Mouse (Mus musculus) large intestine, adult 2 months (tissue): ENCODE data around the gene Ankrd35. TPM values are rescaled to one million over a fixed set of nuclear protein-coding genes. Genes with fewer than 3 reads are reported as not detected.

Experiments
- DNase-seq: peaks from one replicate; pipeline ENCODE4 v3.0.0-alpha.2; 2012; ENCODE audit warnings: low read depth, low spot score
- WGBS: fragments of 180-500 bp; shearing (Covaris S2); methylation state at CpG from one replicate; pipeline ENCODE4 v1.1.7; 2018; 5-methylcytosine and 5-hydroxymethylcytosine counted together
- polyA plus RNA-seq: library from polyadenylated mRNA; depleted of rRNA; stranded (reverse); fragments of >200 nt; gene quantifications from 2 replicates; pipeline ENCODE4 v1.2.3, GENCODE M21; 2012

The Ankrd35 gene
- polyA plus RNA-seq, 1 experiment: 0.43 TPM

DNA sequence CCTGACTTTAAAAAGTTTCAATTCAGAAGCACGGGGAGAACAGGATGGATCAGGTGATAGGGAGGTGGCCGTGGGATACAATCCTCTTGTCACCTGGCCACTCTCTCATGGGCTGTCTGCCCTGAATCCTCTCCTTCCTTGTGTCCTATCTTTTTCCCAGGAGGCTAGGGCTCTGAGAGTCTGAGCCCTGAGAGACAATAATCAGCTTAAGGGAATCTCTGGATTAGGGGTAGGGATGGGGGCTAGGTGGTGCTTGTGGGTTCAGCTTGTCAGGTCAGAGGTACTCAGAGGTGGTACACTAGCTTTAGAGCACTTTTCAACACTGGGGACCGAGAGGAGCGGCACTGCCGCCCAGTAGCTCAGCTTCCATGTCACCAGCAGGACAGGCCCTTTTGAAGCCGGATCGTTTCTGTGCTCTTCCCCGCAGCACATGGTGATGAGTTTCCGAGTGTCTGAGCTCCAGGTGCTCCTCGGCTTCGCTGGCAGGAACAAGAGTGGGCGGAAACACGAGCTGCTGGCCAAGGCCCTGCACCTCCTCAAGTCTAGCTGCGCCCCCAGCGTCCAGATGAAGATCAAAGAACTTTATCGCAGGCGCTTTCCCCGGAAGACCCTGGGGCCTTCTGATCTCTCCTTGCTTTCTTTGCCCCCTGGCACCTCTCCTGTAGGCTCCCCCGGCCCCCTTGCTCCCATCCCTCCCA is 29.2 kb downstream of the Ankrd35 start:
- whole genome bisulfite sequencing: 84% methylated on average over 19 of the region's 19 CpGs
- no peak for DNase-seq

DNA sequence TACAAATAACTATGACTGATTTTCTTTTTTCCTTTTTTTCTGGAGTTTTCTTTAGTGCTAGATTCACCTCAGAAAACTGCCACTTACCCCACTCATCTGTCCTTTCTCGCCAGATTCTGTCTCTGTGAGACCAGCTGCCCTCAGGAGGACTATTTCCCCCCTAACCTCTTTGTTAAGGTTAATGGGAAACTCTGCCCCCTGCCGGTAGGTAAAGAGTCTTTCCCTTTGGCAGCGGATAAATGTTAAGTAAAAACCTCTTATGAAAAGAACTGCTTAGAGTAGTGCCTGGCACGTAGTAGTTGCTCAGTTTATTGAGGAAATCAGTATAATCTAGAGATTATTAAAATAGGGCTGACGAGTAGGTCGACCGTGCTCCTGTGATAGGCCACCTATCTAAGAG is 30.4 kb downstream of the Ankrd35 start:
- 50% methylated on average over 7 of the region's 7 CpGs for WGBS
- DNase-seq: no peak

DNA sequence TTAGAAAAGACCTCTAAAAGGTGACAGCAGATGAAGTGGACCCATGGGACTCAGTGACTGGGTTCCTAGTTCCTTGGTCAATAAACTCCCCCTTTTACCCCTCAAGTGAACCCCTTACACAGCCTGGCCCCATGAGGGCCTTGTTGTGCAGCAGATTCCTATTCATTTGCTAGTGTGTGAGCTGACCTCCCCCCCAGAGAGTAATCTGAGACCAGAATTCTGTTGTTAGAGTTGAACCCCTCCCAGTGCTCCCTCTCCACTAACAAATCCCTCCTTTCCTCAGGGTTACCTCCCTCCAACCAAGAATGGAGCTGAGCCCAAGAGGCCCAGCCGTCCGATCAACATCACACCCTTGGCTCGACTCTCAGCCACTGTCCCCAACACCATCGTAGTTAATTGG is 31.1 kb downstream of the Ankrd35 start:
- WGBS: 83% methylated on average over 4 of the region's 4 CpGs
- no peak for DNase-seq

- DNase-seq: no peak
- WGBS: 74% methylated on average over 11 of the region's 11 CpGs
Observed at GRCm38 (mm10) chr3:96704778-96705177, 34.8 kb downstream of the Ankrd35 start.

DNA sequence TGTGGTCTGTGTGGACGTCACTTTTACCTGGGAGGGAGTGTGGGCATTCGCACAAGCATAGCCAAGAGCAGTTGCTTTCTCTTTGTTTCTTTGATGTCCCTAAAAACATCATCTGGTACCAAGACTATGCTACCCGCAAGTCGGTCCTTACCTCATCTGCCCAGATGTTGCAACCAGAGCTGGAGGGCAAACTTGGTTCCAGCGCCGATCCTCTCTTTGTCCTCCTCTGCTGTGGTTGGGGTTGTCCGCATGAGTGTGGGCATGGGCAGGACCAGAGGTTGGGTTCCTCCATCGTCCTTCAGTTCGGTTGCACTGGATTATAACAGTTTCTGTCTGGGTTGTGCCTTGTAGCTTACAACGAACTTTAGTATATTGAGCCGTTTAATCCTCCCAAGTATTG is 36.3 kb downstream of the Ankrd35 start:
- 92% methylated on average over 11 of the region's 11 CpGs for WGBS

DNA sequence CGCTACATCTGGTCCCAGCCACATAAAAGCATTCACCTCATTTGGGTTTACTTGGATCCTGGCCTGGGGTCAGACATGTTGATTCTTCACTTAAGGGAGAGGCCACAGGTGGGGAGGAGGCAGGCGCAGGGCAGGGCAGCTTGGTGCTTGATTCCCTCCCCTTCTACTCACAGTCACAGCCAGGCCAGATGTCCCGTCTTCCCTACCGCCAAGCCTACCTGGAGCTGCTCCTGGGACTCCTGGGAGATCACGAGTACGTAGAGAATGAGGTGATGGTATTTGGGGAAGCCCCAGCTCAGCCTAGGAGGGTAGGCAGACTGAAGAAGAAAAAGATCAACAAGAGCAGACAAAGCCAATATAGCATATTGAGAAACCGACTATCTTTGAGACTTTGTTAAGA is 37.1 kb downstream of the Ankrd35 start:
- 44% methylated on average over 7 of the region's 7 CpGs for WGBS
- no peak for DNase-seq

More for the DNA sequence above, 36.3 kb downstream of the Ankrd35 start:
- no peak for DNase-seq

DNA sequence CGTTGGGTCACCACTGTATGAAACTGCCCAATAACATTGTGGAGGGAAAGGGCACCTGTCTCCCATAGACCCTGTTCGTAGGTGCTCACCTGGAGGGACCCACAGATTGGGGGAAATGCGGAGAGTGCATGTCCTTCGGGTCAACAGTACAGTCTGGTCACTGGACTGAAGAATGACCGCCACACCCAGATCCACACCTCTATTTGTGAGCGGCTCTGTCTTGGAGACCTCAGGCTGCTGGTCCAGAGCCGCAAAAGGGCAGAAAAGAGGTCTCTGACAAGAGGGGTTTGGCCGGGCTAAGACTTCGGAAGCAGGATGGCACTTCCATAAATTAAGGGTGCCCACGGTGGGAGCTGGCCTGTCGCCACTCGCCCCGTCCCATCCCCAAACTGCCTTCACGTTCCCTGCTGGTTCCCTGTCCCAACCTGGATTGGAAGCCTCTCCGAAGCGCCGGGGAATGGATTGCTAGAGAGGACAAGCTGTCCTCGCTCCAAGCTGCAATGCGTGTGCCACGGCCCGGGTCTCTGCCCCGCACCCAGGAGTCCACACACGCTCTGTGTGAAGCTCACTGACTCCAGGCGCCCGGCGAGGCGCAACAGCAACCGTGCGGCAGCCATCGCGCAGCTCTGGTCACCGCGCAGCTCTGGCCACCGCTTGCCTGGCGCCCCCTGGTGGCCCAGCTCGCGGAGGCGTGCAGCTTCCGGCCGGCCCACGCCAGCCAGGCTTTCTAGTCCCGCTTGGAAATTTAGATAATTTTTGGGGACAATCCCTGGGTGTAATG is 38.2 kb downstream of the Ankrd35 start, which contains the start of gene Nudt17:
TSS of gene Nudt17 (minus strand) at position 660 of the 781 bp plus-strand sequence.
- 2% methylated on average over 42 of the region's 42 CpGs for WGBS
- no peak for DNase-seq

DNA sequence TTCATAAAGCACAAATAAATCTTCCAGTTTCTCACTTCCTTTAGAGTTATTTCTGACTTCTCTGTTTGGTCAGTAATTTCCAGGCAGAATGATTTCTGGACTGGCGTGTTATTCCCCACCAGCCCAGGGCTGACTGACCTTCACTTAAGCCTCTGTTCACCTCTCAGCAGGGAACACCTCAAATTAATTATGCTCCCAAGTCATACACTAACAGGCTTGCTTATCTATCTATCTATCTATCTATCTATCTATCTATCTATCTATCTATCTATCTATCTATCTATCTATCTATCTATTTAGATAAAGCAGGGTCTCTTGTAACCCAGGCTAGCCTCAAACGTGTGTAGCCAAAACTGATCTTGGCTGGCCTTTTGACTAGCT is 38.7 kb downstream of the Ankrd35 start:
- DNase-seq: no peak

DNA sequence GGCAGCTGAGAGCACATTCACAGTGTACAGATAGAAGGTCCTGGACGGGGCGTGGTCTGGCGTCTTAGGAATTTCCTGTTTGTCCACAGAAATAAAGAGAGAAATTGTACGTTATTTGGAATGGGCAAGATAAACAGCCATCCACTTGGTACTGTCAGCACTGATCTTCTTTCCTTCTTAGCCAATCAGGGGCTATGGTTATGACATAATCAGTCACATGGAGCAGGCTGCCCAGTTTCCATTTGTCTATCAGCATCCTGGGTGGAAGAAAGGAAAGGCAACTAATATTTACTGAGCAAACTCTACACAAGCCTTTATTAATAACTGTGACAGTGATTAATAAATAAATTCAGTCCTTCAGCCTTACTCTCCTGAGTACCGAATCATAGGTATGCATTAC is 44.4 kb downstream of the Ankrd35 start:
- WGBS: 66% methylated on average over 5 of the region's 5 CpGs
- DNase-seq: no peak

More for the DNA sequence above, 38.7 kb downstream of the Ankrd35 start:
- WGBS: 57% methylated on average over 2 of the region's 2 CpGs

- 35% methylated on average over 2 of the region's 2 CpGs for WGBS
- no peak for DNase-seq
Observed at GRCm38 (mm10) chr3:96715854-96716253, 45.9 kb downstream of the Ankrd35 start.

DNA sequence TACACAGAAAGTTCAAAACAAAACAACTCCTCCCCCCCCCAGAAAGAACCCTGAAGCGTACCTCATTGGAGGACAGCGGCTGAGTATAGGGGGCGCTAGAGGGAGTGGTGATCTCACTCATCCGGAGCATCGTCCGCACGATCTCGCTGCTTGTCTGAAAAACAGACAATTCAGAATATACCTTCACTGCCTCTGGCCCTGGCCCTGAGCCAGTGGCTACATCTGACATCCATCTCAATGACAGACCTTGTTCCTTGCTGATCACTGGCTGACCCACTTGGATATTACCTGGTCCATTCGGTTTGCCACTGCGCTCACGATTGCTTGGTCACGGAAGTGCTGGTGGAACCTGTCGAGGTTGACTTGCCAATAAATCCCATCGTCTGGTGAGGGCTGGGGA is 49.2 kb downstream of the Ankrd35 start:
- DNase-seq: no peak
- WGBS: 66% methylated on average over 14 of the region's 14 CpGs

- under 1% methylated on average over 52 of the region's 52 CpGs for whole genome bisulfite sequencing
- DNase-seq: peak; percentile 82
Observed at GRCm38 (mm10) chr3:96727343-96727827, 57.5 kb downstream of the Ankrd35 start, which contains the start of the genes Polr3c and Rnf115. Gene Polr3c (minus strand): TSS chr3:96727628. Gene Rnf115 (plus strand): TSS chr3:96727664.

DNA sequence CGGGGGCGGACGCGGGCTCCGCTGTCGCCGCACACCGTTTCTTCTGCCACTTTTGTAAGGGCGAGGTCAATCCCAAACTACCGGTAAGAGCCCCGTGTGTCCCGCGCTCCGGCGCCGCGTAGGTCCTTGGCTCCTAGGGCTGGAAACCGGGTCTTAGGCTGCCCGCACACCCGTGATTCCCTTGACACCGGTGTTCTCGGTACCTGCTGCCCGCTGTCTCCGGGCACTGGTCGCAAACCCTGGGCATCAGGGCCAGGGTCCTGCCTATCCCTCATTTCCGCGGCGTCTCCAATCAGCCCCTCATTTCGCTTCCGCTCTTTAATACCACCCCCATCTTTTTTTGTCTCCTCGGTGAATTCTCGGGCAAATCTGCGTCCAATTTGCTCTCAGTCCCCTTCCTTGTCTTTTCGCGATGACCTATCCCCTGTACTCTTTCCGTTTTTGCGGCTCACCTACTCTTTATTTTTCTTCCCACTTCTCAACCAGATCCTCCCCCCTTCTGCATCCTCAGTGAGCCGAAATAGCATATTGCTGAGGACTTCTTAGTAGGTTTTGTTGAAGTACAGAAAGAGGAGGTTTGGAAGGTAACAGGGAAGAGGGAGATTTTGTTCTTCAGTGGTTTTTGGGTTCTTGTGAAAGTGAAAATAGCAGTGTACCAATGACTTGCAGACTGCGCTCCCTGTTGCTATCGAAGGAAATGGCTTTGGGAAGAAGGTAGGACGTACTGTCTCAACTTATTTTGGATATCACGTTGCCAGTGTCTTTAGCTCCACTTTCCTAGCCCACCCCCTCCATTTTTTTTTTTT is 58.1 kb downstream of the Ankrd35 start:
- under 1% methylated on average over 42 of the region's 42 CpGs for WGBS
- no peak for DNase-seq

DNA sequence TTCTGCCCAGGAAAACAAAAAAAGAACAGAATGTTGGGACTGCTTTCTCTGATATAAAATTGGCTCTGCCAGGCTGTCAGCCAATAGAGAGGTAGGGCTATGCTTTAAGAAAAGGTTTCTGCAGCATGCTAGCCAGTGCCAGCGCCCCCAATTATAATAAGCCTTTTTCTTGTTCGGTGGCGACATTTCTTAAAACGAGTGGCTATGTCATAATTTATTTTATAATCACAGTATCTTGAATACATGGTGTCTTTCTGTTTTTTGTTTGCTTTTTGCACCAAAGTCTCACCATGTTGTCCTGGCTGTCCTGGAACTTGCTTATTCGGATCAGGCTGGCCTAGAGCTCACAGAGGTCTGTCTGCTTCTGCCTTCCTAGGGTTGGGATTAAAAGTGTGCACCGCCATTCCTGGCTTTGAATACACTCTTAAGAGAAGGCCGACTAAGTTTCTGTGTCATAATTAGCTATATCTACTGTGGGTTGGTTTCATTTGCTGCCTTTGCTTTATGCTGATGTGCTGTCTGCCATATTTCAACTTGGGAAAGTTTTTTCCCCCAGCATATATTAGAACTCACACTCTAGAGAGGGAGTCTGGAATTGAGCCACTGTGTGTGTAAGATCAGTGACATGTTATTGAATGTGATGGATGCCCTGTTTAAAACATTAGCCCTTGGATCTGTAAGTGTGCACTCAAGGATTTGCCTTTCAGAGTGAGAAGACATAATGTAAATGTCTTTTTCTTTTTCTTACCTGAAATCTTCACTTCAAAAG is 58.9 kb downstream of the Ankrd35 start:
- WGBS: 24% methylated on average over 7 of the region's 7 CpGs
- DNase-seq: no peak

DNA sequence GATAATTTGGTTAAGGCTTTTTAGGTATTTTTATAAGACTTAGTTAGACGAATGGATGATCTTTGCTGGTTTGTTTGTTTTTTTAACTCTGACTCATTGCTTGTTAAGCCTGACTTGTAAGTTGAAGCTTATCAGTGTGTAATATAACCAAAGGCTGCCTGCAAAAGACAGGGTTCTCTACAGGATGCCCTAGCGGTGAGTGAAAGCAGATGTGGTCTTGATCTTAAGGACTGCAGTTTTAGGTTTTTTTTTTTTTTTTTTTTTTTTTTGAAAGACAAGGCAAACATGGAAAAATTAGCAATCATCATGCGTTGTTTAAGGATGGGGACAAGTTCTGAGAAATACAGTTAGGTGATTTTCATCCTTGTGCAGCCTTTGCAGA is 59.5 kb downstream of the Ankrd35 start:
- WGBS: 29% methylated on average over 3 of the region's 3 CpGs
- DNase-seq: no peak

DNA sequence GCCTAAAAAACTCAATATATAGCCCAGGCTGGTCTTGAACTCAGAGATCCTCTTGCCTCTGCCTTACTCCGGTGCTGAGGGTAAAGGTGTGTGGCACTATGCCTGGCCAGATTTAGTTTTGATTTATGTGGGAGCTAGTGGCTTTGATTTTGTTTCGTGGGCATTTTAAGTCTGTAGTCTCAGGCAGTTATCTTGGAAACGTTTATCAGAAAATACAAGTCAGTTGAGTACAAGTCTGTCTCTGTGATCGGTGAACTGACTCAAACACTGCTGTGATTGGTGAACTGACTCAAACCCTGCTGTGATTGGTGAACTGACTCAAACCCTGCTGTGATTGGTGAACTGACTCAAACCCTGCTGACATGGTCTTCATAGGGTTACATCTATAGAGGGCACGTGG is 60.9 kb downstream of the Ankrd35 start:
- no peak for DNase-seq
- 72% methylated on average over 5 of the region's 5 CpGs for WGBS

- 98% methylated on average over 1 of the region's 1 CpGs for WGBS
- DNase-seq: no peak
Observed at GRCm38 (mm10) chr3:96733984-96734383, 64.1 kb downstream of the Ankrd35 start.

DNA sequence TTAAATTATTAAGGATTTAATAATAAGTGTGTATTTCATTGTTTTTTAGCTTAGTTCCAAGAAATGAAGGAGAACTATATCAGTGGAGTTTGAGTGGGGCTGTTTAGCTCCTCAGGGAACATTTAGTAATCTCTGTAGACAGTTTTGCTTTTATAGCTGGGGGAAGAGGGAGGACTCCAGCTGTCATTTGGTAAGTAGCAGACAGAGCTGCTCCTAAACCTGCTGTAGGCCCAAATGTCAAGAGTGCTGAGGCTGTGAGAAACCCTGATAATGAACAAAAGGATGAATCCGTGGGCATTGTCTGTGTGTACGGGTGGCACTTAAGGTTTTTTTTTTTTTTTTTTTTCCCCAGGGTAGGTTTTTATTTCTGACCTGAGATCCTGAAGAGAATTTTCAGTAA is 65.3 kb downstream of the Ankrd35 start:
- DNase-seq: no peak
- WGBS: 92% methylated on average over 2 of the region's 2 CpGs

- DNase-seq: no peak
- 58% methylated on average over 1 of the region's 1 CpGs for WGBS
Observed at GRCm38 (mm10) chr3:96737013-96737740, 67.2 kb downstream of the Ankrd35 start.
